Mouse (Mus musculus) testis, adult 2 months (tissue): ENCODE measurements at regions not wholly inside any gene's neighbourhood (a gene's known extent, or its start where the extent isn't known, plus 50 kb on each side); places are given as distances from the start of the nearest gene placed in this dataset.

Experiments used
- CTCF ChIP-seq: fragments of 200-500 bp; IDR thresholded peaks from 2 replicates; pipeline ENCODE4 v1.5.1; 2012; ENCODE audit warnings: low read depth, mild to moderate bottlenecking, inconsistent platforms, low read length, moderate library complexity; ENCODE audit not compliant: control insufficient read depth, insufficient read depth, insufficient replicate concordance
- POLR2A ChIP-seq: fragments of 200-500 bp; IDR thresholded peaks from 2 replicates; pipeline ENCODE4 v1.6.1; 2012; ENCODE audit warnings: low read depth, mild to moderate bottlenecking, inconsistent platforms, low read length, moderate library complexity; ENCODE audit not compliant: control insufficient read depth

GRCm38 (mm10) chr14:72197972-72198371 lies 293.7 kb downstream of the Gm9195 start:
- TF ChIP-seq CTCF (no peak), POLR2A (no peak)
